Mouse (Mus musculus) midbrain, embryonic 14.5 days (tissue): Measurements from ENCODE around the gene Tomm20. TPM values are rescaled to one million over a fixed set of nuclear protein-coding genes. Genes with fewer than 3 reads are reported as not detected.
"Not testable (repeated sequence)": the region's sequence is repeated elsewhere in the genome, so short reads cannot be mapped to it uniquely, and the experiment has no call there.

ENCODE experiments used
- ATAC-seq: fragments of 200-750 bp; cut with Nextera tagmentation; 2 replicates; pipeline ENCODE4 v1.8.0; 2017; ENCODE audit warnings: moderate number of reproducible peaks, moderate library complexity; ENCODE audit not compliant: low FRiP score, low TSS enrichment
- DNase-seq: peaks from one replicate; pipeline ENCODE4 v3.0.0-alpha.2; 2015
- H3K27ac ChIP-seq: fragments of 300-500 bp; sonication (generic); replicated peaks from 2 replicates; pipeline ENCODE4 v1.5.1; 2014; ENCODE audit warnings: mild to moderate bottlenecking, low read depth, low read length, moderate library complexity
- H3K27me3 ChIP-seq: fragments of 300-500 bp; sonication (generic); 2 replicates; pipeline ENCODE4 v1.6.1; 2014; ENCODE audit warnings: low read length, control low read depth, mixed read lengths; ENCODE audit not compliant: control insufficient read depth, insufficient read depth
- H3K36me3 ChIP-seq: fragments of 300-500 bp; sonication (generic); 2 replicates; pipeline ENCODE4 v1.6.1; 2014; ENCODE audit warnings: low read length, control low read depth; ENCODE audit not compliant: control insufficient read depth, insufficient read depth
- H3K4me1 ChIP-seq: fragments of 300-500 bp; sonication (generic); 2 replicates; pipeline ENCODE4 v1.6.1; 2014; ENCODE audit warnings: mild to moderate bottlenecking, antibody characterized with exemption, low read length, control low read depth; ENCODE audit not compliant: control insufficient read depth, insufficient read depth
- H3K4me2 ChIP-seq: fragments of 300-500 bp; sonication (generic); 2 replicates; pipeline ENCODE4 v1.6.1; 2014; ENCODE audit warnings: mild to moderate bottlenecking, low read length, moderate library complexity
- H3K4me3 ChIP-seq: fragments of 300-500 bp; sonication (generic); replicated peaks from 2 replicates; pipeline ENCODE4 v1.5.1; 2014; ENCODE audit warnings: low read depth, low read length
- H3K9ac ChIP-seq: fragments of 300-500 bp; sonication (generic); replicated peaks from 2 replicates; pipeline ENCODE4 v1.6.1; 2014; ENCODE audit warnings: mild to moderate bottlenecking, low read length, moderate library complexity
- H3K9me3 ChIP-seq: fragments of 300-500 bp; sonication (generic); 2 replicates; pipeline ENCODE4 v1.6.1; 2016; ENCODE audit warnings: low read length, control low read depth, mixed read lengths; ENCODE audit not compliant: control insufficient read depth
- WGBS: fragments of 180-500 bp; shearing (Covaris S2); extraction: QIAGEN DNeasy Blood & Tissue Kit; methylation state at CpG from one replicate; pipeline ENCODE4 v1.1.7; 2014; 5-methylcytosine and 5-hydroxymethylcytosine counted together
- polyA plus RNA-seq: library from polyadenylated mRNA; unstranded; fragments of >200 nt; fragmentation: Nextera tagmentation; extraction: Ambion mirVana; gene quantifications from 2 replicates; pipeline ENCODE4 v1.2.1, GENCODE M21; 2014

Tomm20 gene
- polyA plus RNA-seq, 1 experiment from 2014 or later = 205 TPM

DNA sequence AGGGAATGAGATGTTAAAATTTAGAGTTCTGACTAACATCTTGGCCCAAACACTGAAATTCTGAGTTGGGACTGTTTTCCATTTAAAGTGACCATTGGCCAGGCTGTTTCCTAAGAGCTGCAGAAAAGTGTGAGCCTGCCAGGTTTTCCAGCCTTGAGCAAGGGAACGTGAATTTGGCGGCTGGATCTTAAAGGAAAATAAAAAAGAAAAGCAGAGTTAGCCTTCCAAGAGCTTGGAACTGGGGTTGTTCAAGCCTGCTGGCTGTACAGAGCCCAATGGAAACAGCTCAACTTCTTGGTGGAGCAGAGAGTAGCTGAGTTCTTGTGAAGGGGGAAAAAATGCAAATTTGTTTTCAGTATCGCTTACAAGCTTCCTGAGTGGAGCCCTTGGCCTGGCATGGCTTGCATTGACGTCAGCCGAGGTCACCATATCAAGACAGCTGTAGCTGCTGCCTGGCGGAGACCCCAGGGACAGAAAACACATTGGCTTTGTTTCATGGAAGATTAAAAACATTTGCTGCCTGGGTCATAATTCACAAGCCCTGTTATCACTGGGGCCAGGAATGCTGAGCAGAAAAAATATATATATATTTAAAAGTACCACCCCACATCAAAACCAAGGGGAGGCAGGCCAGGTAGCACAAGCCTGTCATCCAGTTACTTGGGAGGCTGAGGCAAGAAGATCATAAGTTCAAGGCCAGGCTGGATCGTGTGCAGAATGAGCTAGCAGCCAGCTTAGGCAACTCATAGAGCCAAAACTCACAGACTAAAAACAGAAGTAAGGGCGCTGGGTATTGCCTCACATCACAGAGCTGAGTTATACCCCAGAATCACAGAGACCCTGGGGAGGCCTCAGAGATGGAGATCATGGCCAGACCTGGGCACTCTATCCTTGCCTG is 58.7 kb downstream of the Tomm20 start:
- Histone ChIP-seq H3K27ac (no peak overlapping the region), H3K9me3 (no peaks in the 10 kb centered on the region), H3K4me3 (no peak overlapping the region), H3K36me3 (no peaks in the 10 kb centered on the region), H3K9ac (no peak overlapping the region), H3K4me2 (no peak overlapping the region), H3K4me1 (peaks cover 17% of the 10 kb centered on the region), H3K27me3 (no peaks in the 10 kb centered on the region)
- DNase-seq = peak; percentile 34
- no peak for ATAC-seq
- 68% methylated on average over 8 of the region's 8 CpGs for WGBS

DNA sequence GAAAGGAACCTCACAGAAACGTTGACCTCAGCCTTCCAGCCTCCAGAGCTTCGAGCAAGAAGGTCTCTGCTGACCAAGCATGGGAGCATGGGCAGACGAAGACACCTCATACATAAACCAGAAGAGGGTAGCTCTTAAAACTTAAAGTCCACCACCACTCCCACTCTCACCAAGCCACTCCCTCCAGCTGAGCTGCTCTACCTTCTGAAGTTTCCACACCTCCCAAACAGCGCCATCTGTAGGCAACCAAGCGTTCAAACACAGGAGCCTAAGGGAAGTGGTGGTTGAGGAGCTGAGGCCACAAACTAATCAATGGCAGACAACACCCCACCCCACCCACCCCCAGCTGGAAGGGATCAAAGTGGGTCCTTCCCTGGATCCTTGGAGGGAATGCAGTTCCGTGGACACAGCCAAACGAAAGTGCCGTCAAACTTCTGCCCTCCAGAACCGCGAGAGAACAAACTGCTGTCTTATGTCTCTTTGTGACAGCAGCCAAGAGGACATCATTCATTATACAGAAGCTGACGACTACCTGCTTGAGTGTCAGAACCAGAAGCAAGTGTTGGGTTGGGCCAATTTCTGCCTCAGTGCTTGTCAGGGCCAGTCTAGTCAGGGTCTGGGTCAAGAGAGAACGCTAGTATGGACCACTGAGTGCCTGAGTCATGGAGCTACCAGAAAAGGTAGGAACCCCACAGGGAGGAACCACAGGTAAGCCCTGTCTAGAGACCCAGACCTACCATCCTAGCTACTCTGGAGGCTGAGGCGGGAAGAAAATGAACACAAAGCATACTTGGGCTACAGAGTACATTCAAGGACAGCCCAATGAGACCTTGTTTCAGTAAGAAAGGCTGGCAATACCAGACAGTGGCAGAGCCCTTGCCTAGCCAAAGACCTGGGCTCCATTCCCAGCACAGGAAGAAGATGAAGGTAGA is 59.8 kb downstream of the Tomm20 start:
- ATAC-seq = no peak
- Histone ChIP-seq H3K4me2 (no peak overlapping the region), H3K9ac (no peak overlapping the region), H3K9me3 (no peaks in the 10 kb centered on the region), H3K4me1 (peaks cover 17% of the 10 kb centered on the region), H3K27me3 (no peaks in the 10 kb centered on the region), H3K27ac (no peak overlapping the region), H3K4me3 (no peak overlapping the region), H3K36me3 (no peaks in the 10 kb centered on the region)
- DNase-seq = no peak
- WGBS = 81% methylated on average over 13 of the region's 13 CpGs

- no peaks in the 10 kb centered on the region for H3K36me3 ChIP-seq
- H3K27me3 ChIP-seq = no peaks in the 10 kb centered on the region
- peaks cover 17% of the 10 kb centered on the region for H3K4me1 ChIP-seq
- DNase-seq (peak; percentile 78), ATAC-seq (peak; percentile 64; the same call in 1 of the 2 replicates)
- H3K9ac ChIP-seq = no peak overlapping the region
- peak overlapping the region; percentile 77 for H3K27ac ChIP-seq
- H3K4me2 ChIP-seq = peak overlapping the region; percentile 17
- H3K4me3 ChIP-seq = no peak overlapping the region
- no peaks in the 10 kb centered on the region for H3K9me3 ChIP-seq
- WGBS = 32% methylated on average over 6 of the region's 6 CpGs
Measured at GRCm38 (mm10) chr8:126884202-126884926, 61.3 kb downstream of the Tomm20 start.

GRCm38 (mm10) chr8:126883752-126884151 is 61.9 kb downstream of the Tomm20 start:
- WGBS = 57% methylated on average over 5 of the region's 5 CpGs
- H3K9ac ChIP-seq = no peak overlapping the region
- H3K4me3 ChIP-seq = no peak overlapping the region
- H3K27ac ChIP-seq = peak overlapping the region; percentile 77
- H3K4me1 ChIP-seq = peaks cover 17% of the 10 kb centered on the region
- ATAC-seq (peak; percentile 54; the same call in 1 of the 2 replicates), DNase-seq (no peak)
- no peaks in the 10 kb centered on the region for H3K9me3 ChIP-seq
- H3K36me3 ChIP-seq = no peaks in the 10 kb centered on the region
- H3K4me2 ChIP-seq = peak overlapping the region; percentile 17; the same call in 1 of the 2 replicates
- no peaks in the 10 kb centered on the region for H3K27me3 ChIP-seq

- H3K4me1 ChIP-seq = peaks cover 17% of the 10 kb centered on the region
- not testable (repeated sequence) for H3K4me2 ChIP-seq, H3K27ac ChIP-seq, H3K27me3 ChIP-seq, H3K36me3 ChIP-seq, H3K4me3 ChIP-seq, H3K9me3 ChIP-seq, DNase-seq, H3K9ac ChIP-seq, ATAC-seq
- WGBS = 88% methylated on average over 1 of the region's 1 CpGs
Measured at GRCm38 (mm10) chr8:126882586-126882985, 63.1 kb downstream of the Tomm20 start.

DNA sequence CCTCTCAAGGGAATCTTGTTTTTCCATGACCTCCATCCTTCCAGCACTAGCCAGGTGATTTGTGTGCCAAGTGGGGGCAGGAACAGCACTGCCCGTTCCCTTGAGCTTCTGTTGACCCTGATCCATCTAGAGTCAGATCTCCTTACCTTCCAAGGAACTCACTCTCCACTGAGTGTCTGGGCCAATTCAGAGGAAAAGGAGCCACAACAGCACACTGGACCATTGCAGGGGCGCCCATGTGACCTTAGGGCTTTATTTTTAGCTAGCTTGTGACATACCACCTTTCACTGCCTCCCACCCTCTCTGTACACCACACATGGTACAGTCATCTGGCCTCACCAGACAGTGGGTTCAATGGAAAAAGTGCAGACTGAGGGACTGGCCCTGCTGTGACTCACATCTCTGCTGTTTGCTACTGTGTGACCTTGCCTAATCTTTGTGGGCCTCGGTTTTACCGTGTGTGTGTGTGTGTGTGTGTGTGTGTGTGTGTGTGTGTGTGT is 64.0 kb downstream of the Tomm20 start:
- Histone ChIP-seq H3K4me2 (no peak overlapping the region), H3K27me3 (no peaks in the 10 kb centered on the region), H3K36me3 (no peaks in the 10 kb centered on the region), H3K9ac (no peak overlapping the region), H3K4me1 (peaks cover 10% of the 10 kb centered on the region), H3K27ac (no peak overlapping the region), H3K9me3 (no peaks in the 10 kb centered on the region), H3K4me3 (no peak overlapping the region)
- 91% methylated on average over 4 of the region's 4 CpGs for WGBS
- ATAC-seq = no peak
- DNase-seq = no peak
